Mouse (Mus musculus) liver, postnatal 0 days (tissue): ENCODE results near the gene Rhof.

Source experiments
- CTCF ChIP-seq: sonication (generic); IDR thresholded peaks from 2 replicates; pipeline ENCODE4 v1.5.1; 2016; ENCODE audit warnings: antibody characterized with exemption, low read depth
- EP300 ChIP-seq: IDR thresholded peaks from 2 replicates; pipeline ENCODE4 v1.6.1; 2016; ENCODE audit warnings: antibody characterized with exemption, low read depth, mild to moderate bottlenecking

DNA sequence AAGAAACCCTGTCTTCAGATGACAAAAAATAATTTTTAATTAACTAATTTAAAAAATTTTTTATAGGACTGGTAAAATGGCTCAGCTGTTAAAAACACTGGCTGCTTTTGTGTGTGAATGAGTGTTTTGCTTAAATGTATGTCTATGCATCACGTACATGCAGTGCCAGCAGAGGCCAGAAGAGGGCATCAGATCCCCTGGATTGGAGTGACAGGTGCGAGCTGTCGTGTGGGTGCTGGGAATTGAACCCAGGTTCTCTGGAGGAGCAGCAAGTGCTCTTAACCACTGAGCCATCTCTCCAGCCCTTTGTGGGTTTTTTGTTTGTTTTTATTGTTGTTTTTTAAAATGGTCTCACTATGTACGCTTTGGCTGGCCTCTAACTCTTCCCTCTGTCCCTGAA, 10.3 kb downstream of the Rhof start:
- peak; percentile 68 for TF ChIP-seq CTCF
- no peak for TF ChIP-seq EP300
